Mouse (Mus musculus) embryonic facial prominence, embryonic 11.5 days (tissue): ENCODE results near the gene Top2b. TPM values are rescaled to one million over a fixed set of nuclear protein-coding genes. Genes with fewer than 3 reads are reported as not detected.

ENCODE experiments used
- ATAC-seq: fragments of 200-750 bp; cut with Nextera tagmentation; replicated peaks from 2 replicates; pipeline ENCODE4 v1.8.0; 2017; ENCODE audit warnings: low read depth; ENCODE audit not compliant: insufficient number of reproducible peaks, low FRiP score, low TSS enrichment
- DNase-seq: peaks from one replicate; pipeline ENCODE4 v3.0.0-alpha.2; 2015; ENCODE audit warnings: low spot score
- H3K27ac ChIP-seq: fragments of 300-500 bp; sonication (generic); replicated peaks from 2 replicates; pipeline ENCODE4 v1.5.1; 2014; ENCODE audit warnings: mild to moderate bottlenecking, low read depth, low read length, control low read depth
- H3K27me3 ChIP-seq: fragments of 300-500 bp; sonication (generic); 2 replicates; pipeline ENCODE4 v1.6.1; 2014; ENCODE audit warnings: mild to moderate bottlenecking, low read length, moderate library complexity, mixed read lengths; ENCODE audit not compliant: control insufficient read depth, insufficient read depth
- H3K36me3 ChIP-seq: fragments of 300-500 bp; sonication (generic); replicated peaks from 2 replicates; pipeline ENCODE4 v1.6.1; 2014; ENCODE audit warnings: low read depth, mild to moderate bottlenecking, low read length, moderate library complexity, mixed read lengths; ENCODE audit not compliant: control insufficient read depth, insufficient read depth
- H3K4me1 ChIP-seq: fragments of 300-500 bp; sonication (generic); 2 replicates; pipeline ENCODE4 v1.6.1; 2014; ENCODE audit warnings: low read length, mixed read lengths; ENCODE audit not compliant: control insufficient read depth, insufficient read depth
- H3K4me2 ChIP-seq: fragments of 300-500 bp; sonication (generic); 2 replicates; pipeline ENCODE4 v1.6.1; 2014; ENCODE audit warnings: low read depth, mild to moderate bottlenecking, control low read depth, low read length, moderate library complexity
- H3K4me3 ChIP-seq: fragments of 300-500 bp; sonication (generic); 2 replicates; pipeline ENCODE4 v1.5.1; 2014; ENCODE audit warnings: low read depth, low read length, control low read depth
- H3K9ac ChIP-seq: fragments of 300-500 bp; sonication (generic); replicated peaks from 2 replicates; pipeline ENCODE4 v1.6.1; 2014; ENCODE audit warnings: mild to moderate bottlenecking, control low read depth, low read length
- H3K9me3 ChIP-seq: fragments of 300-500 bp; sonication (generic); replicated peaks from 2 replicates; pipeline ENCODE4 v1.6.1; 2016; ENCODE audit warnings: mild to moderate bottlenecking, low read length, inconsistent platforms, mixed read lengths; ENCODE audit not compliant: control insufficient read depth
- WGBS: fragments of 180-500 bp; shearing (Covaris S2); extraction: QIAGEN DNeasy Blood & Tissue Kit; methylation state at CpG from one replicate; pipeline ENCODE4 v1.1.7; 2014; 5-methylcytosine and 5-hydroxymethylcytosine counted together
- polyA plus RNA-seq: library from polyadenylated mRNA; unstranded; fragments of >200 nt; fragmentation: Nextera tagmentation; extraction: Ambion mirVana; gene quantifications from 2 replicates; pipeline ENCODE4 v1.2.1, GENCODE M21; 2014

The Top2b gene
- polyA plus RNA-seq, 1 experiment from 2014 or later, result 166 TPM

GRCm38 (mm10) chr14:16366986-16367385 is 2.0 kb downstream of the Top2b start:
- ATAC-seq (no peak), DNase-seq (no peak)
- H3K9me3 ChIP-seq, result no peaks in the 10 kb centered on the region
- H3K27ac ChIP-seq, result no peak overlapping the region
- H3K36me3 ChIP-seq, result no peaks in the 10 kb centered on the region
- no peaks in the 10 kb centered on the region; the same call in 1 of the 2 replicates for H3K4me1 ChIP-seq
- no peaks in the 10 kb centered on the region for H3K27me3 ChIP-seq
- 52% methylated on average over 2 of the region's 2 CpGs for WGBS
- peak overlapping the region; percentile 93 for H3K4me3 ChIP-seq
- H3K4me2 ChIP-seq, result peak overlapping the region; percentile 63
- no peak overlapping the region; the same call in 1 of the 2 replicates for H3K9ac ChIP-seq

GRCm38 (mm10) chr14:16372761-16373160 is 7.8 kb downstream of the Top2b start:
- Histone ChIP-seq H3K4me3 (no peak overlapping the region), H3K9ac (no peak overlapping the region), H3K36me3 (no peaks in the 10 kb centered on the region), H3K27me3 (no peaks in the 10 kb centered on the region), H3K4me1 (no peaks in the 10 kb centered on the region), H3K27ac (no peak overlapping the region), H3K9me3 (no peaks in the 10 kb centered on the region), H3K4me2 (no peak overlapping the region)
- ATAC-seq (no peak), DNase-seq (no peak)

DNA sequence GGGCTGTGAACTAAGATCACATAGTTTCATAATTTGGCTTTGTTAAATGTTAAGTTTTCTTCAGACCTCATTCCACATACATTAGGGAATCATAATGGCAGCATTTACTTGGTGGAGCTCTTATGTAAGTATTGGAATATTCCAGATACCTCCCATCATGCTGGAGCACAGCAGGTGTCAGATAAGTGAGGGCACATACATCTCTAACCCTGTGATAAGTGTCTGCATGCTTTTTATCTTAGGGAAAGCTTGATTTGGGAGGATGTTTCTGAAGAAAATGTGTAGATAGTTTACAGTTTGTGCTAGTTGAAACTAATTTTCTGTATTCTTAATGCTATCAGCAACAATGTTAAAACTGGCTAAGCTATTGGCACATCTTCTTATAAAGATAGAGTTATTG is 8.2 kb downstream of the Top2b start:
- no peak overlapping the region for H3K9ac ChIP-seq
- H3K36me3 ChIP-seq, result no peaks in the 10 kb centered on the region
- no peaks in the 10 kb centered on the region for H3K9me3 ChIP-seq
- H3K4me3 ChIP-seq, result no peak overlapping the region
- H3K27me3 ChIP-seq, result no peaks in the 10 kb centered on the region
- H3K4me2 ChIP-seq, result no peak overlapping the region
- no peaks in the 10 kb centered on the region for H3K4me1 ChIP-seq
- DNase-seq (no peak), ATAC-seq (no peak)
- H3K27ac ChIP-seq, result no peak overlapping the region

GRCm38 (mm10) chr14:16379917-16380570 is 15.1 kb downstream of the Top2b start:
- peak; percentile 84 for DNase-seq
- Histone ChIP-seq H3K4me1 (no peaks in the 10 kb centered on the region), H3K36me3 (no peaks in the 10 kb centered on the region), H3K4me2 (no peak overlapping the region), H3K27me3 (no peaks in the 10 kb centered on the region), H3K27ac (no peak overlapping the region), H3K9me3 (no peaks in the 10 kb centered on the region), H3K4me3 (no peak overlapping the region), H3K9ac (no peak overlapping the region)
- WGBS, result 0% methylated on average over 2 of the region's 2 CpGs
- peak; percentile 90 for ATAC-seq

DNA sequence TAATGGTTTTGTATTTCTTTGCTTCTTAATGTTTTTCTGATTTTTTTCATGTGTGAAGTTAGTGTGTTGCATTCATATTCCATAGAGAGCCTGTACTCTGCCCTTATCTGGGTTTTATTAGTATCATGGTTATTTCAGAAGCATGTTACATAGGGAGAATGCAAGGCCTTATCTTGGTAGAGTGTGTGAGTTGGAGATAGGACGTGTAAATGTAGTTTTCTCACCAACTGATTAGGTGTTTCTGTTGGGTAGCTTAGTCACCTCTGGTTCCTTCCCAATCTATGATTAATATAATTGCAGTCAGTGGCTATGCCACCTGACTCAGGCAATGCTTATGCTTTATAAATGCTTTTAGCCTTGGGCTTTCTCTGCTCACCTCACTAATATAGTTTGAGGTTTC is 19.8 kb downstream of the Top2b start:
- no peaks in the 10 kb centered on the region for H3K9me3 ChIP-seq
- H3K9ac ChIP-seq, result no peak overlapping the region
- no peaks in the 10 kb centered on the region for H3K27me3 ChIP-seq
- H3K36me3 ChIP-seq, result no peaks in the 10 kb centered on the region; the same call in 1 of the 2 replicates
- H3K4me3 ChIP-seq, result no peak overlapping the region
- no peak overlapping the region for H3K4me2 ChIP-seq
- 86% methylated on average over 1 of the region's 1 CpGs for WGBS
- H3K4me1 ChIP-seq, result no peaks in the 10 kb centered on the region
- no peak for DNase-seq
- no peak for ATAC-seq
- H3K27ac ChIP-seq, result no peak overlapping the region

- H3K9ac ChIP-seq, result no peak overlapping the region
- no peaks in the 10 kb centered on the region for H3K4me1 ChIP-seq
- H3K27me3 ChIP-seq, result no peaks in the 10 kb centered on the region
- no peaks in the 10 kb centered on the region; the same call in 1 of the 2 replicates for H3K36me3 ChIP-seq
- no peak overlapping the region for H3K4me3 ChIP-seq
- no peak for DNase-seq
- no peaks in the 10 kb centered on the region for H3K9me3 ChIP-seq
- no peak for ATAC-seq
- H3K4me2 ChIP-seq, result no peak overlapping the region
- no peak overlapping the region for H3K27ac ChIP-seq
- 93% methylated on average over 4 of the region's 4 CpGs for WGBS
Observed at GRCm38 (mm10) chr14:16405187-16405586, 40.2 kb downstream of the Top2b start.

- no peak overlapping the region for H3K27ac ChIP-seq
- H3K4me1 ChIP-seq, result no peaks in the 10 kb centered on the region
- H3K9ac ChIP-seq, result no peak overlapping the region
- no peak overlapping the region for H3K4me2 ChIP-seq
- no peaks in the 10 kb centered on the region for H3K27me3 ChIP-seq
- ATAC-seq (no peak), DNase-seq (no peak)
- no peak overlapping the region for H3K4me3 ChIP-seq
- peaks cover 4% of the 10 kb centered on the region; the same call in 1 of the 2 replicates for H3K36me3 ChIP-seq
- WGBS, result 69% methylated on average over 4 of the region's 4 CpGs
- H3K9me3 ChIP-seq, result no peaks in the 10 kb centered on the region
Observed at GRCm38 (mm10) chr14:16414163-16414562, 49.2 kb downstream of the Top2b start.

DNA sequence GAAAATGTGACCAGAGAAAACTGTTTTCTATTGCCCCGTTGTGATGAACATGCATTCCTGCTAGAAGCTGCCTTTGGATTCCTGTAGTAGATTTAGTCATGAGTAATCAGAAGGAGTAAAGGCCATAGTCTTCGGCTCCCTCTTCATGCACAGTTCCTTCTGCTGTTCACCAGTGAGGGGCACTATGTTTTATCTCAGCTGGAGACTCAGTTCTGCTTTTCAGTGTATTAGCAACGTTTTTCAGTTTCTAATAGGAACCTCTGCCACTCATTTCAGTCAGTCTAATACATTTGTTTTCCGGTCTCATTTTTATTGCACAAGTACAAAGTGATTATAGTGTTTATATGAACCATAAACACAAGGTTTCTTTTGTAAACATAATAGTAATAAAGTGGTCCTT is 62.6 kb downstream of the Top2b start:
- no peak for ATAC-seq

More for the DNA sequence above, 62.6 kb downstream of the Top2b start:
- DNase-seq, result no peak
- Histone ChIP-seq H3K9ac (no peak overlapping the region), H3K27ac (no peak overlapping the region), H3K4me3 (no peak overlapping the region), H3K9me3 (no peaks in the 10 kb centered on the region), H3K4me1 (no peaks in the 10 kb centered on the region), H3K4me2 (no peak overlapping the region), H3K36me3 (peaks cover 1% of the 10 kb centered on the region), H3K27me3 (no peaks in the 10 kb centered on the region)
- whole genome bisulfite sequencing, result 84% methylated on average over 4 of the region's 4 CpGs
